Mouse (Mus musculus) testis, postnatal 14 days (tissue): Measurements from ENCODE around the gene Gja1.

Source experiments
- DNase-seq: peaks from one replicate; pipeline ENCODE4 v3.0.0; 2021; ENCODE audit warnings: low spot score

Gja1 gene

DNA sequence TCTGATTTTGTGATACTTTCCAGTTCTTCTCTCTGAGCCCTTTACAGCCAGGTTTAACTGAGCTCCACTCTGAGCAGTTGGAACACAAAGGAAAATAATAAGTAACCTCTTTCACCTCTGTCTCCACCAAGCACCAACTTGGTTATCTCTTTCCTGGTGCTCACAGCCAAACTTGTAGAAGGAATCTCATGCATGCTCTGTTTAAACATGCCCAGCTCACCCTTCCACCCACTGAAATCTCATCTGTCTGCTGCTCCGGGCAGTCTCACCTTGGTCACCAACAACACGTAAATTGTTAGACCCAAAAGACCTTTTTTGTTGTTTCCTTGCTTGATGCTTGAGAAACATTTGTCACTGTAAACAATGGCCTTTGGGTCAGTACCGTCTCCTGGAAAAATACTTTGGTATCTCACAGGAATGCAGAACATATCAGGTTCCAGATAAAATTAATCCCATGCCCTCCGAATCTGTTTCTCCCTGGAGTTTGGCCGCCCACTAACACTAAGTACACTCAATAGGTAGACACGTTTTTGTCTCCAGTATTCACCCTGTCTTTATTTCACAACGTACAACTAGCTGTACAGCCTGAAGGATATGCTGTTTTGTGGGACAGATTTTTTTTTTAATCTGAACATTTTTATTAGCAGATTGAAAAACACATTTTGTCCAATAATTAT lies 38.9 kb downstream of the Gja1 start:
- DNase-seq, result no peak

DNA sequence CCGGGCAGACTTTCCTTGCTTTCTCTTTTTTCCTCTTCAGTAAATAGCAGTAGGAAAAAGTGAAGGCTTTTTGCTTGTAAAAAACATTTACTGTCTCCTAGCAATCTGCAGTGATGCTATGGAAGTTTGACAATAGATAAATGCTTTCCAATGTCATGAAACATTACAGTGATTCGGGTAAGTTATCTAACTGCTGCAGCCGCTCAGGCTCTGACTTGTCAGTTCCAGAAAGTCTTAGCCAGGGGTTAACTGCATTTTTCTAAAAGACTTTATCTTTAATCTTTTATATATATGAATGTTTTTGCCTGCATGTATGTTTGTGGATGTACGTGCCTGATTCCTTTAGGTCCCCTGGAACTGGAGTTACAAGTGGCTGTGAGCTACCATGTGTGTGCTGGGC lies 45.4 kb downstream of the Gja1 start:
- DNase-seq, result no peak

DNA sequence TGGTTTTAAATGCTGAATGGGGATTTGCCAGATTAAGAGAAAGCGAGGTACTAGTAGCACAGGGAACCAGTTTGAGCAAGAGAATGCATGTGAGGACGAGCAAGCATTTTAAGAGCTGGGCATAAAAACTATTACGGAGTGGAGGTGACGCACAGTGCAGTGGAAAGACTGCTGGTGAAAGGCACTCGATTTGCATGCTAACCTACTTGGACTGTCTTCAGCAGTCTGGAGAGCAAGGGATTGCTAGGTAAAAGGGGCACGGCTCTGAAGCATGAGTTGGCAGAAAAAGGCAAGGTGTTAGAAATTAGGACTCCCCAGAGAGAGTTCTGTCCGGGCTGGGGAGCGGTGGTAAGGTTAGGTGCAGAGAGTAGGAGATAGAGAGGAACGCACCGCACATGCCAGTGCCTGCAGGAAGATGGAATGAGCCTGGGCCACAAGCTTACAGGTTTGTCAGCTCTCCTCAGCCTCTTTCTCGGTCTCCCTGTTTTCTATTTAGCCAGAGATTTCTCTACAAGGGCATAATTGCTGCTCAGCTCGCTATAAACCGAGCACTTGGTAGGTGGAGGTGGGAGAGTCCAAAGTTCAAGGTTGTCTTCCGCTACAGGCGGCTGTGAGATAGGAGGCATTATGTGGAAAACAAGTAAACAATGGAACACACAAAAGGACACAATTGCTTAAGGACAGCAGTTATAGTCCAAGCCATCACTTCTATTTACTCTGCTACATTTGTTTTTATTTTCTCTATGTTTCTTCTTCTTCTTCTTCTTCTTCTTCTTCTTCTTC lies 48.1 kb downstream of the Gja1 start:
- no peak for DNase-seq

DNA sequence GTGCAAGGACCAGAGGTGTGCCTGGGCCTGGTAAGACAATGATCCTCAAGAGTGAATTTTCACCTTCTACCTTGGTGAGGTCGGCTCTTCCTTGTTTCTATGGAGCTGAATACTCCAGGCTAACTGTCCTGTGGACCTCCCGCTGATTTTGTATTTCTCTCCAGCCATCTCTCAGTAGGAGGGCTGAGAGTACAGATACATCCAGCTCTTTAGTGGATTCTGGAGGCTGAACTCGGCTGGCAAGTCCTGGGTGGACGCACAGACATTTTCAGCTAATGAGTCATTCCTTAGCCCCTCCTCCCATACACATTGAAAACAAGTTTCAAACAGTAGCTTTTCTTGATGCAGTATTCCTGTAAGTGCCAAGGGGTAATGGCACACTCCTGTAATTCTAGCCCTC lies 49.2 kb downstream of the Gja1 start:
- no peak for DNase-seq

DNA sequence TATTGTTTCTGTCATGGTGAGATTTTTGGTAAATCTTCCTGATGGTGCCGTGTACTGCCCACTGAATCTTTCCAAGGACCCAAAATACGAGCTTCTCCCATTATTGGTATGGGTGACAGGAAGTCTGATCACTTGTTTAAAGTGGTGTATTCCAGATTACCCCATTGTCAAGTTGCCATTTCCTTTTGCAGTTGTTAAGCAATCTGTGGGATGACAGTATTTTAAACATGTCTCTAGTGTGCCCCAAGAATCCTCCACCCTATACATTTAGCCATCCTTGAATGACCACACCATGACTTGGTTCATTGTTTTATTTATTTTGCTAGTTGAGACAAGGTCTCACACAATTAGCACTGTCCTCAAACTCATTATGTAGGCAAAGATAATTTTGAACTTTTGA lies 50.3 kb downstream of the Gja1 start:
- no peak for DNase-seq

DNA sequence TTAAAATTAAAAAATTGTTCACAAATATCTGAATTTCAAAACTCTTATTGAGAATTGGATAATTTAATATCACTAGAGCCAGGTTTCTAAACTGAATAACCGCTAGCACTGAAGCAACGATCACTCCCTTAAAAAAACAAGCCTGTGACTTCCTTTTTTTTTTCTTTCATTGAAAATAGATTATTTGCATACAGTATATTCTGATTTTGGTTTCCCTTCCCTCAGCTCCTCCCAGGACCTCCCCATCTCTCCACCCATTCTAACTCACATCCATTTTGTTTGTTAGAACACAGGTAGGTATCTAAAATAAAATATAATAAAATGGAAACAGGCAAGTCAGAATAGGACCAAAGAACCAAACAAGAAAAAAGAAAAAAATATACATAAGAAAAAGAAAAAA lies 50.7 kb downstream of the Gja1 start:
- DNase-seq, result no peak

DNA sequence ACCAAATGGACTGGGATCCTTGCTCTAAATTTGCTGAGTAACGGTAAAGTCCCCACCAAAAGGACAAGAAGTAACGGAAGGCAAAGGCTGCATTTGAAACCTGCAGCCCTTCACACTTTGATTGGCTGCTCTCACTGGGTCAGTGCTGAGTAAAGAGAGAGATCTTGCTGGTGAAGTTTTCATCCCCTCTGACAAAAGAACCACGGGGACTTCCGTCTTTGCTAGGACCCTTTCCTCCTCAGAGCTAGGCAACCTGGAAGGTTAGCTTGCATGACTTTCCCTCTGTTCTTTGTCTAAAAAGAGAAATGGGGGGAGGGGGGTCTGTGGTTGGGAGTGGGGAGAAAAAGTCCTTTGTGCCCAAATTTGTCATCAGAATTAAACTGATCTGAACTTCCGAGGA lies 51.9 kb downstream of the Gja1 start:
- DNase-seq, result no peak

DNA sequence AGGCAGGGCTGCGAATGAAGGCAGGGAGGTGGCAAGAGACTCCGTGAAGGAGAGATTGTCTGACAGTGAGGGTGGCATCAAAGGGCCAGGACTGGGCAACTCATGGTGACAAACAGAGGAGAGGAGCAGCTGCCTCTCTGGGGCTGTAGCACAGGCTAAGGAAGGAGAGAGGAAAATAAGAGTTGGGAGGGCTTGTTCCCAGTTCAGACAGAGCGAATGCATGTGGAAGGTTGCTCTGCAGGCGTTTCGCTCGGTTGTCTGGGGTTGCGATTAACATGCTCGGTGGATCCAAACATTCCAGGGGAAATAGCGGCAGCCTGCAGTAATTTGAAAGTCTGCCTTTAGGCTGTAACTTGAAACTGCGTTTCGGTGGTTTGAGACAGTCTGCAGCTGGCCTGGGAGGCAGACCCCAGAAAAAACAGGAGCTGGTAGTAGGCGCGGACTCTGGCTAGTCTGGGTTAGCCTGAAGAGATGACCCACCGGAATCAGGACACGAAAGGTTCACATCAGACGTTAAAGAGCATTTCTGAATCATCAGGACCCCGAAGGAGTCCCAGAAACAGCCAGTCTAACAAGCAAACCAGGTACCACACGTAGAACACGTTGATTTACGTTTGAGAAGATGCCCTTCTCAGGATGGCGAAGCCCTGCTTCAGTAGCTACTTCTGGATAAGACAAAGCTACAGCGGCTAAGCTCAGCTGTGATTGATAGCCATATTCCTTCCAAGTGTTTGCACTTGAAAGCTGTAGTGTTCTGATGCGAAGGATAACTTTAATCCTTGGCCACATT lies 54.7 kb downstream of the Gja1 start:
- peak; percentile 8 for DNase-seq

DNA sequence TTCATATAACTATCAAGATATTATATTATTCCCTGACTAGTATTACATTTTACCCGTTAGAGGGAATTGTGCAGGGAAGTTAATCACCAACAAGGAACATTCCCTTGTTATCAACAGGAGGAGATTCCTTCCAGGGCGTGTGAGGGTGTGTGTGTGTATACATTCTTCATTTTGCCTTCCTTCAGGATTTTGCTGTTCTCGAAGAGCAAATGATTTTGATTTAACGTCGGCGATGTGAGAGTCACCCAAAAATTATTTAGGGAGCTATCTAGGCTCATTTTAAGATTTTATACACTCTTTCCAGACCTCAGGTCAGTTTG lies 55.2 kb downstream of the Gja1 start:
- no peak for DNase-seq

DNA sequence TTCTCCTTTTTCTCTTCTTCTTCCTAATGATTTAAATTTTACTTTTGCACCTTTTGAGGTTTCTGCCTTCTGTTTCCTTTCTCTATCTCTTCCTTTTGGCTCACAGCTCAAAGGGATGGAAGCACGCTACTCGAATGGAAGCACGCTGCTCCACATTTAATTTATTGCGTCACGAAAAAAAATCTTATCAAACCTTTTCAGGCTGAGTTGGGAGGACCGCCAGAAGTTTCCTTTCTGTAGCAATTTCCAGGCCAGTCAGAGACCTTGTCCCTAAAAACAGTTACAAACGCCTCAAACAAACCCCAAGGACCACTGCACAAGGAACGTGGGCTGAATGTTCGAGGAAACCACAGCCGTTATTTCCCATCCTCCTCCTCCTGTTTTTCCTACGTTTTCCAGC lies 60.2 kb downstream of the Gja1 start:
- peak; percentile 58 for DNase-seq

DNA sequence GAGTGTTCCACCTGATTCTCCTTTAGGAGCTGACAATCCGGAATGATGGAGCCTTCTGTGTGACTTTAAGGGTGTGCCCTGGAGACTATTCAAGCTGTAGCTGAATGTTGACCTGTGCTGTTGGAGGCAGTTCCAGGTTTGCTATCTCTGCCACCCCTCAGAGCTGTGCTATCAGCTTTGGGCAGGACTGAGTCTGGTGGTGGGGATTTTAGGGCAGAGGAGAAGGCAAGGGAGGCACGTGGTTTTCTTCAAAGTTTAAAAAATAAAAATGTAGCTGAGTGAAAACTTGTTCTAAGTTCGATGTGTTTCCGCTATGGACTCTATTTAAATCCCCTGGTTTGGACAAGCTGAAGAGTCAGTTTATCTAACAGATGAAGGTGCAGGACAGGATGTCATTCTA lies 62.5 kb downstream of the Gja1 start:
- no peak for DNase-seq

DNA sequence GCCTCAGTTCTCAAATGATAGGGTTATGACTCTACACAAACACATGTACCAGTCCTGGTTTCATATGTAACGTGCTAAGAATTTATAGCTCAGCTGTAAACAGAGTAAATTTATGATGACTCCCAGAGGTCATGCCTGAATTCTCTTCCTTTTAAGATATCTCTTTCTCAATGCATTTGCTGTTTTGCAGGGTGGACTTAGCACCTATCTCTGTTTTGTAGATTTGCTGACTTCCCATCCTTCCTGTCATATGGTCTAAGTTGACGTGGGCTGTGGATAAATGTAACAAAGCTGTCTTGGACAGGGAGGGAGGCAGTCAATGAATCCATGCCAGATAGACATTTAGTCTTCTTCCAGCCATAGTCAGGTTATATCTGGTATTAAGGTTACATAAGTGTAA lies 67.3 kb downstream of the Gja1 start:
- no peak for DNase-seq

DNA sequence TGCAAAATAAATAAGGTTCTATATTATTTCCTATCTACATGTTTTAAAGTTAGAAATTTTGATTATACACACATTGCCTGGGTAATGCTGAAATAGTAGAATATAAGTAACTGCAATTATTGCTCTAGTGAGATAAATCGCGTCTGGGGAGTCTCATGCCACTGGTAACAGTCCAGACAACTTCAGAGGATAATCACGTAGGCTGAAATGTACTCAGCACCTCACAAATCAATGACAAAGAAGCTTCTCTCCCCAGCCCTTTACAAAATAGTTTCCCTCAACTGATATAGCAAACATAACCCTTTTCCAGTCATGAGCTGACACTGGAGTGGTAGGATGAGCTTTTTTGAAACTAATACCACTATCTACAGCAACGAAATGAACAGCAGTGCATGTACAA lies 71.9 kb downstream of the Gja1 start:
- DNase-seq, result no peak
